8 mouse cellular contexts compared by ENCODE assay signal in genomic region chr2:144593951-144594651, GRCm38 (mm10). TPM values are rescaled to one million over a fixed set of nuclear protein-coding genes. Genes with fewer than 3 reads are reported as not detected.
A peak's percentile ranks its signal among the peaks of the same experiment; 100 is the strongest.
DNase-seq lines count a peak whose midpoint lies in the region; ATAC-seq and TF ChIP-seq lines count a peak whose summit lies in the region.

Gene Smim26, plus strand, starts transcription at chr2:144594054.

- intact Hi-C loops in left cerebral cortex, adult 2 months (cut with DNase I) = loop anchor here (5.0 kb wide), 1 partner anchor 37 kb away; the partner anchor contains the start of gene Sec23b

- peak within 1 kb of the TSS; percentile 40; the same call in 1 of the 2 replicates for H3K27ac ChIP-seq in hindbrain, embryonic 16.5 days (ENCODE audit: low read depth, low read length)
- H3K27ac ChIP-seq in left cerebral cortex, adult 2 months = peak within 1 kb of the TSS; percentile 74

- peak; percentile 98 for ATAC-seq in hindbrain, embryonic 16.5 days
- peak; percentile 98 for ATAC-seq in megakaryocyte, adult 5-6 weeks (ENCODE audit: poor library complexity, severe bottlenecking)

- H3K36me3 ChIP-seq in hindbrain, embryonic 16.5 days (ENCODE audit: control insufficient read depth, insufficient read depth, low read length) = peaks cover 7% of the 10 kb centered on the region; the same call in 1 of the 2 replicates

- WGBS in hindbrain, embryonic 16.5 days = 2% methylated on average over 31 of the region's 31 CpGs

- H3K4me2 ChIP-seq in hindbrain, embryonic 16.5 days (ENCODE audit: low read length) = peak within 1 kb of the TSS; percentile 70

- H3K9me3 ChIP-seq in hindbrain, embryonic 16.5 days (ENCODE audit: control insufficient read depth, low read length) = no peaks in the 10 kb centered on the region

- DNase-seq in ZHBTc4 (ENCODE audit: low read depth, low spot score) = peak; percentile 89
- DNase-seq in cerebellum, postnatal 4 days (ENCODE audit: low spot score in 2 of 2) = peak; percentile 49 to 61
- DNase-seq in gastrocnemius, adult 18-20 months (ENCODE audit: low spot score) = peak; percentile 80
- DNase-seq in left cerebral cortex, adult 2 months (ENCODE audit: extremely low spot score in 1 of 2, low spot score in 2 of 2) = peak; percentile 77 to 80
- peak; percentile 88 to 89 for DNase-seq in right cerebral cortex, adult 2 months (ENCODE audit: low spot score in 2 of 2)
- DNase-seq in urinary bladder, postnatal 36 days (ENCODE audit: low spot score in 2 of 2) = peak; percentile 65 to 79

- peaks cover 4% of the 10 kb centered on the region; the same call in 1 of the 2 replicates for H3K4me1 ChIP-seq in hindbrain, embryonic 16.5 days (ENCODE audit: control insufficient read depth, insufficient read depth, low read depth, low read length)

- no peak for TF ChIP-seq CTCF in left cerebral cortex, adult 2 months (IDR thresholded peaks at IDR 0.05)

- peak within 1 kb of the TSS; percentile 72 for H3K9ac ChIP-seq in hindbrain, embryonic 16.5 days (ENCODE audit: low read depth, low read length)

- H3K4me3 ChIP-seq in hindbrain, embryonic 16.5 days (ENCODE audit: low read length) = peak within 1 kb of the TSS; percentile 65
- H3K4me3 ChIP-seq in left cerebral cortex, adult 2 months = peak within 1 kb of the TSS; percentile 57

- no peaks in the 10 kb centered on the region for H3K27me3 ChIP-seq in hindbrain, embryonic 16.5 days (replicated peaks; ENCODE audit: control insufficient read depth, insufficient read depth, low read length)

RNA-seq across cellular contexts. Expression of gene Smim26, which starts in this region (rescaled TPM):
- total RNA-seq in gastrocnemius, adult 18-20 months (2021) = 10 to 100 TPM; 75.6 to 87.0 TPM
- 59.8 and 63.3 TPM in 2 replicates for polyA plus RNA-seq in hindbrain, embryonic 16.5 days (2015; fragmentation: Nextera tagmentation; extraction: Ambion mirVana)
- 10 to 100 TPM; 44.2 to 46.1 TPM for total RNA-seq in left cerebral cortex, adult 2 months (2021)
- 15.2 and 17.4 TPM in 2 replicates for total RNA-seq in megakaryocyte, adult 5-6 weeks (2015)
- total RNA-seq in megakaryocyte, adult 5-6 weeks (2017) = 1.8 and 19.5 TPM in 2 replicates

Comparison
In these comparisons a context has a peak if more than half of its experiments do, and no peak if none do; other contexts are left out.
1. Peak in every context shown above with its lines: DNase-seq, ATAC-seq, H3K4me3 ChIP-seq and H3K27ac ChIP-seq.